Mouse (Mus musculus): Measurements from ENCODE around the gene Tomt. TPM values are rescaled to one million over a fixed set of nuclear protein-coding genes. Genes with fewer than 3 reads are reported as not detected.

The Tomt gene
- polyA plus RNA-seq, 1 experiment from 2014 or later = 1.2 TPM

GRCm38 (mm10) chr7:101896104-101897066 is 9.8 kb downstream of the Tomt start:
- peaks cover 33% of the 10 kb centered on the region for H3K36me3 ChIP-seq (replicated peaks)
- no peaks in the 10 kb centered on the region for H3K9me3 ChIP-seq
- H3K27ac ChIP-seq = peak overlapping the region; percentile 96
- H3K4me3 ChIP-seq = peak overlapping the region; percentile 66
- DNase-seq (ENCODE audit: extremely low spot score, low spot score) = peak; percentile 97
- under 1% methylated on average over 57 of the region's 57 CpGs for WGBS
- H3K27me3 ChIP-seq (ENCODE audit: poor library complexity, severe bottlenecking) = no peaks in the 10 kb centered on the region
- H3K4me1 ChIP-seq = peaks cover 18% of the 10 kb centered on the region

GRCm38 (mm10) chr7:101895695-101896094 is 10.5 kb downstream of the Tomt start:
- peaks cover 26% of the 10 kb centered on the region for H3K36me3 ChIP-seq (replicated peaks)
- WGBS = 35% methylated on average over 9 of the region's 9 CpGs
- no peaks in the 10 kb centered on the region for H3K27me3 ChIP-seq (ENCODE audit: poor library complexity, severe bottlenecking)
- no peak for DNase-seq (ENCODE audit: extremely low spot score, low spot score)
- peak overlapping the region; percentile 66 for H3K4me3 ChIP-seq
- H3K9me3 ChIP-seq = no peaks in the 10 kb centered on the region
- H3K27ac ChIP-seq = peak overlapping the region; percentile 96
- peaks cover 18% of the 10 kb centered on the region for H3K4me1 ChIP-seq

- Histone ChIP-seq H3K9me3 (no peaks in the 10 kb centered on the region), H3K27me3 (ENCODE audit: poor library complexity, severe bottlenecking) (no peaks in the 10 kb centered on the region), H3K4me1 (no peaks in the 10 kb centered on the region), H3K27ac (no peak overlapping the region), H3K4me3 (no peak overlapping the region), H3K36me3 (replicated peaks) (no peaks in the 10 kb centered on the region)
- no peak for DNase-seq (ENCODE audit: extremely low spot score, low spot score)
- 91% methylated on average over 4 of the region's 4 CpGs for WGBS
Measured at GRCm38 (mm10) chr7:101888460-101888859, 17.7 kb downstream of the Tomt start.

GRCm38 (mm10) chr7:101886274-101886673 is 19.9 kb downstream of the Tomt start:
- Histone ChIP-seq H3K4me1 (peaks cover 4% of the 10 kb centered on the region; the same call in 1 of the 2 replicates), H3K9me3 (no peaks in the 10 kb centered on the region), H3K36me3 (replicated peaks) (no peaks in the 10 kb centered on the region), H3K27me3 (ENCODE audit: poor library complexity, severe bottlenecking) (no peaks in the 10 kb centered on the region), H3K4me3 (no peak overlapping the region), H3K27ac (no peak overlapping the region)
- DNase-seq (ENCODE audit: extremely low spot score, low spot score) = no peak
- WGBS = 89% methylated on average over 6 of the region's 6 CpGs

- peaks cover 4% of the 10 kb centered on the region; the same call in 1 of the 2 replicates for H3K4me1 ChIP-seq
- WGBS = 97% methylated on average over 4 of the region's 4 CpGs
- H3K27ac ChIP-seq = no peak overlapping the region
- no peak for DNase-seq (ENCODE audit: extremely low spot score, low spot score)
- no peaks in the 10 kb centered on the region for H3K27me3 ChIP-seq (ENCODE audit: poor library complexity, severe bottlenecking)
- no peak overlapping the region for H3K4me3 ChIP-seq
- H3K36me3 ChIP-seq (replicated peaks) = no peaks in the 10 kb centered on the region
- H3K9me3 ChIP-seq = no peaks in the 10 kb centered on the region
Measured at GRCm38 (mm10) chr7:101884160-101884559, 22.0 kb downstream of the Tomt start.

GRCm38 (mm10) chr7:101882413-101883154 is 23.6 kb downstream of the Tomt start:
- Histone ChIP-seq H3K27ac (no peak overlapping the region), H3K4me1 (peaks cover 4% of the 10 kb centered on the region; the same call in 1 of the 2 replicates), H3K4me3 (no peak overlapping the region), H3K36me3 (replicated peaks) (no peaks in the 10 kb centered on the region), H3K27me3 (ENCODE audit: poor library complexity, severe bottlenecking) (no peaks in the 10 kb centered on the region), H3K9me3 (no peaks in the 10 kb centered on the region)
- WGBS = 67% methylated on average over 9 of the region's 9 CpGs
- DNase-seq (ENCODE audit: extremely low spot score, low spot score) = no peak

- WGBS = 88% methylated on average over 4 of the region's 4 CpGs
- H3K9me3 ChIP-seq = no peaks in the 10 kb centered on the region
- no peak overlapping the region for H3K27ac ChIP-seq
- no peak for DNase-seq (ENCODE audit: extremely low spot score, low spot score)
- no peaks in the 10 kb centered on the region for H3K27me3 ChIP-seq (ENCODE audit: poor library complexity, severe bottlenecking)
- peaks cover 4% of the 10 kb centered on the region; the same call in 1 of the 2 replicates for H3K4me1 ChIP-seq
- H3K4me3 ChIP-seq = no peak overlapping the region
- no peaks in the 10 kb centered on the region for H3K36me3 ChIP-seq (replicated peaks)
Measured at GRCm38 (mm10) chr7:101880855-101881254, 25.3 kb downstream of the Tomt start.

GRCm38 (mm10) chr7:101875978-101876377 is 30.2 kb downstream of the Tomt start:
- Histone ChIP-seq H3K4me1 (no peaks in the 10 kb centered on the region), H3K27me3 (ENCODE audit: poor library complexity, severe bottlenecking) (no peaks in the 10 kb centered on the region), H3K36me3 (replicated peaks) (no peaks in the 10 kb centered on the region), H3K9me3 (no peaks in the 10 kb centered on the region), H3K4me3 (no peak overlapping the region), H3K27ac (no peak overlapping the region)
- WGBS = 82% methylated on average over 1 of the region's 1 CpGs
- DNase-seq (ENCODE audit: extremely low spot score, low spot score) = no peak

- no peaks in the 10 kb centered on the region for H3K9me3 ChIP-seq
- no peak overlapping the region for H3K4me3 ChIP-seq
- H3K27ac ChIP-seq = no peak overlapping the region
- peaks cover 26% of the 10 kb centered on the region for H3K4me1 ChIP-seq
- H3K36me3 ChIP-seq (replicated peaks) = no peaks in the 10 kb centered on the region
- H3K27me3 ChIP-seq (ENCODE audit: poor library complexity, severe bottlenecking) = no peaks in the 10 kb centered on the region
- no peak for DNase-seq (ENCODE audit: extremely low spot score, low spot score)
- 87% methylated on average over 3 of the region's 3 CpGs for WGBS
Measured at GRCm38 (mm10) chr7:101871296-101871695, 34.9 kb downstream of the Tomt start.

GRCm38 (mm10) chr7:101870629-101871028 is 35.5 kb downstream of the Tomt start, which contains the start of gene Folr1:
Gene Folr1 (minus strand): TSS chr7:101870788.
- Histone ChIP-seq H3K4me3 (no peak within 1 kb of the TSS), H3K27me3 (ENCODE audit: poor library complexity, severe bottlenecking) (no peaks in the 10 kb centered on the region), H3K9me3 (no peaks in the 10 kb centered on the region), H3K27ac (peak within 1 kb of the TSS; percentile 77), H3K4me1 (peaks cover 26% of the 10 kb centered on the region), H3K36me3 (replicated peaks) (no peaks in the 10 kb centered on the region)
- WGBS = 86% methylated on average over 2 of the region's 2 CpGs
- DNase-seq (ENCODE audit: extremely low spot score, low spot score) = no peak

- H3K27ac ChIP-seq = peak overlapping the region; percentile 77
- H3K4me1 ChIP-seq = peaks cover 26% of the 10 kb centered on the region
- H3K9me3 ChIP-seq = no peaks in the 10 kb centered on the region
- H3K27me3 ChIP-seq (ENCODE audit: poor library complexity, severe bottlenecking) = no peaks in the 10 kb centered on the region
- peak; percentile 48 for DNase-seq (ENCODE audit: extremely low spot score, low spot score)
- no peaks in the 10 kb centered on the region for H3K36me3 ChIP-seq (replicated peaks)
- WGBS = 51% methylated on average over 7 of the region's 7 CpGs
- no peak overlapping the region for H3K4me3 ChIP-seq
Measured at GRCm38 (mm10) chr7:101869163-101869500, 37.0 kb downstream of the Tomt start.

- DNase-seq (ENCODE audit: extremely low spot score, low spot score) = no peak
- Histone ChIP-seq H3K4me1 (peaks cover 26% of the 10 kb centered on the region), H3K27me3 (ENCODE audit: poor library complexity, severe bottlenecking) (no peaks in the 10 kb centered on the region), H3K36me3 (replicated peaks) (no peaks in the 10 kb centered on the region), H3K27ac (peak overlapping the region; percentile 77), H3K9me3 (no peaks in the 10 kb centered on the region), H3K4me3 (peak overlapping the region; percentile 8; the same call in 1 of the 2 replicates)
- 51% methylated on average over 13 of the region's 13 CpGs for WGBS
Measured at GRCm38 (mm10) chr7:101868241-101869162, 37.7 kb downstream of the Tomt start.
